Mouse (Mus musculus): ENCODE data around the gene Pcnx4.

Gene Pcnx4

GRCm38 (mm10) chr12:72536021-72536597 is at the start of gene Pcnx4:
TSS of gene Pcnx4 (plus strand) at chr12:72536383.
- DNase-seq (ENCODE audit: extremely low spot score, low spot score), result peak; percentile 99

- DNase-seq (ENCODE audit: extremely low spot score, low spot score), result no peak
These were observed 48.7 kb upstream of the Pcnx4 start for GRCm38 (mm10) chr12:72487498-72487897.

- no peak for DNase-seq (ENCODE audit: extremely low spot score, low spot score)
These were observed 46.2 kb upstream of the Pcnx4 start for GRCm38 (mm10) chr12:72489995-72490394.

- no peak for DNase-seq (ENCODE audit: extremely low spot score, low spot score)
These were observed 45.0 kb upstream of the Pcnx4 start for GRCm38 (mm10) chr12:72491063-72491719.

- DNase-seq (ENCODE audit: extremely low spot score, low spot score), result no peak
These were observed 39.1 kb upstream of the Pcnx4 start for GRCm38 (mm10) chr12:72496866-72497600.

- no peak for DNase-seq (ENCODE audit: extremely low spot score, low spot score)
These were observed 26.6 kb upstream of the Pcnx4 start for GRCm38 (mm10) chr12:72509606-72510005.

- DNase-seq (ENCODE audit: extremely low spot score, low spot score), result no peak
These were observed 20.7 kb upstream of the Pcnx4 start for GRCm38 (mm10) chr12:72515446-72515845.

- no peak for DNase-seq (ENCODE audit: extremely low spot score, low spot score)
These were observed 18.0 kb upstream of the Pcnx4 start for GRCm38 (mm10) chr12:72518114-72518728.

- DNase-seq (ENCODE audit: extremely low spot score, low spot score), result no peak
These were observed 16.8 kb upstream of the Pcnx4 start for GRCm38 (mm10) chr12:72519352-72519751.

- DNase-seq (ENCODE audit: extremely low spot score, low spot score), result no peak
These were observed 16.3 kb upstream of the Pcnx4 start for GRCm38 (mm10) chr12:72519855-72520254.

GRCm38 (mm10) chr12:72520645-72521044 is 15.5 kb upstream of the Pcnx4 start:
- peak; percentile 69 for DNase-seq (ENCODE audit: extremely low spot score, low spot score)

GRCm38 (mm10) chr12:72525588-72525987 is 10.6 kb upstream of the Pcnx4 start:
- no peak for DNase-seq (ENCODE audit: extremely low spot score, low spot score)

GRCm38 (mm10) chr12:72532303-72532702 is 3.9 kb upstream of the Pcnx4 start:
- no peak for DNase-seq (ENCODE audit: extremely low spot score, low spot score)

GRCm38 (mm10) chr12:72533986-72534385 is 2.2 kb upstream of the Pcnx4 start:
- DNase-seq (ENCODE audit: extremely low spot score, low spot score), result no peak

- no peak for DNase-seq (ENCODE audit: extremely low spot score, low spot score)
These were observed 584 bp upstream of the Pcnx4 start for GRCm38 (mm10) chr12:72535599-72535998.

GRCm38 (mm10) chr12:72538571-72538970 is 2.4 kb downstream of the Pcnx4 start:
- no peak for DNase-seq (ENCODE audit: extremely low spot score, low spot score)

- DNase-seq (ENCODE audit: extremely low spot score, low spot score), result no peak
These were observed 18.2 kb downstream of the Pcnx4 start for GRCm38 (mm10) chr12:72554347-72554746.

GRCm38 (mm10) chr12:72564281-72564795 is 28.2 kb downstream of the Pcnx4 start:
- no peak for DNase-seq (ENCODE audit: extremely low spot score, low spot score)

GRCm38 (mm10) chr12:72582021-72582420 is 45.8 kb downstream of the Pcnx4 start:
- no peak for DNase-seq (ENCODE audit: extremely low spot score, low spot score)

GRCm38 (mm10) chr12:72583099-72583498 is 46.9 kb downstream of the Pcnx4 start:
- no peak for DNase-seq (ENCODE audit: extremely low spot score, low spot score)

- no peak for DNase-seq (ENCODE audit: extremely low spot score, low spot score)
These were observed 49.2 kb downstream of the Pcnx4 start for GRCm38 (mm10) chr12:72585339-72585738.

- no peak for DNase-seq (ENCODE audit: extremely low spot score, low spot score)
These were observed 56.8 kb downstream of the Pcnx4 start for GRCm38 (mm10) chr12:72592991-72593390.

Measured in neural tube, embryonic 10.5 days (tissue).